Mouse (Mus musculus) ES-E14 (cell line): Measurements from ENCODE around the gene Fam71e1.

ENCODE experiments used
- HCFC1 ChIP-seq: IDR thresholded peaks from 2 replicates; pipeline ENCODE4 v1.6.1; 2012; ENCODE audit warnings: low read length, inconsistent platforms, borderline replicate concordance; ENCODE audit not compliant: insufficient read depth
- MAFK ChIP-seq: IDR thresholded peaks from 2 replicates; pipeline ENCODE4 v1.6.1; 2014; ENCODE audit warnings: mild to moderate bottlenecking, low read depth, low read length, inconsistent platforms; ENCODE audit not compliant: insufficient read depth

GRCm38 (mm10) chr7:44535657-44536589 is 39.5 kb downstream of the Fam71e1 start:
- TF ChIP-seq MAFK, result no peak
- TF ChIP-seq HCFC1, result no peak
